Mouse (Mus musculus): ENCODE data around the gene Carhsp1.

DNA sequence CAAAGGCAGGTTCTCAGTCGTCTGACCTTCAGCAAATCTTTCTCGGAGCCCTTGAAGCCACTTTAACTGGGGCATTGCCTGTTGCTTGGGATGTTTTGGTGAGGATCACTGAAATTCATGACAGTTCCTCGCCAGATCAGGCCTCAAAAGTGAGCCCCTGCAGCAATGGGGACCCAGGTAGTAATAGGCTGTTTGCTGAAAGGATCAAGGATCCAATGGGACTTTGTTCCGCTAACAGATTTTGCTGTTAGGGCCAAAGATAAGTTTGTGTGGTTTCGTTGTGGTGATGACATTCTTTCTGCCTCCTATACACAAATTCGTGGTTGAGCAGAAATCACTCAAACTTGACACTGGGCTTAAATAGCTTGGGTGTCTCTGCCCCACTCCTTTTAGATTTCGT is 33.8 kb downstream of the Carhsp1 start:
- TF ChIP-seq CTCF (IDR thresholded peaks at IDR 0.05; ENCODE audit: low read depth) (no peak), EP300 (IDR thresholded peaks at IDR 0.05; ENCODE audit: low read depth) (no peak)

Data from liver, postnatal 0 days (tissue).